Comparison of ENCODE assay signal across 8 mouse cellular contexts in genomic region chr2:13371797-13372170, GRCm38 (mm10).
DNase-seq lines count a peak whose midpoint lies in the region; ATAC-seq and TF ChIP-seq lines count a peak whose summit lies in the region.

No protein-coding gene starts in this region.

- peak overlapping the region; percentile 96 for H3K27ac ChIP-seq in heart, embryonic 13.5 days (replicated peaks)
- H3K27ac ChIP-seq in liver, adult 2 months (replicated peaks; ENCODE audit: insufficient read depth, low read depth, low read length): peak overlapping the region; percentile 41
- H3K27ac ChIP-seq in stomach, embryonic 14.5 days (ENCODE audit: low read length): peak overlapping the region; percentile 94

- peak; percentile 68 for ATAC-seq in heart, embryonic 13.5 days (ENCODE audit: extremely low read depth, insufficient number of reproducible peaks, low FRiP score, low TSS enrichment)
- ATAC-seq in stomach, embryonic 14.5 days (ENCODE audit: insufficient number of reproducible peaks, insufficient read depth, low FRiP score, low read depth): peak; percentile 76

- no peak overlapping the region for H3K4me3 ChIP-seq in heart, embryonic 13.5 days
- H3K4me3 ChIP-seq in liver, adult 2 months (ENCODE audit: insufficient read depth, low read depth, low read length): no peak overlapping the region
- no peak overlapping the region for H3K4me3 ChIP-seq in stomach, embryonic 14.5 days (ENCODE audit: low read depth, low read length)

- peak overlapping the region; percentile 49 for H3K4me2 ChIP-seq in heart, embryonic 13.5 days
- 0 out of 2 replicates have a peak overlapping the region, but pooled peaks have one; percentile 14 for H3K4me2 ChIP-seq in stomach, embryonic 14.5 days (replicated peaks; ENCODE audit: low read depth, low read length)

- peak; percentile 19 for DNase-seq in ovary, postnatal 14 days (ENCODE audit: low spot score)
- no peak for DNase-seq in ovary, adult 18-20 months (ENCODE audit: low spot score)
- DNase-seq in liver, adult 2 months (ENCODE audit: extremely low read depth, low read depth, low spot score): peak; percentile 8
- DNase-seq in frontal cortex, postnatal 36 days (ENCODE audit: low spot score in 2 of 2): no peak
- DNase-seq in urinary bladder, postnatal 4 days (ENCODE audit: low spot score in 2 of 2): no peak
- no peak for DNase-seq in left cerebral cortex, adult 8-10 months (ENCODE audit: low spot score in 2 of 2)

- peaks cover 34% of the 10 kb centered on the region for H3K4me1 ChIP-seq in heart, embryonic 13.5 days
- peaks cover 4% of the 10 kb centered on the region; the same call in 1 of the 2 replicates for H3K4me1 ChIP-seq in liver, adult 2 months (ENCODE audit: control insufficient read depth, insufficient read depth, low read length)
- peaks cover 24% of the 10 kb centered on the region for H3K4me1 ChIP-seq in stomach, embryonic 14.5 days (ENCODE audit: control insufficient read depth, insufficient read depth, low read length)

- 2% methylated on average over 4 of the region's 4 CpGs for WGBS in heart, embryonic 13.5 days
- whole genome bisulfite sequencing in liver, adult 2 months: 4% methylated on average over 4 of the region's 4 CpGs
- WGBS in stomach, embryonic 14.5 days: 4% methylated on average over 4 of the region's 4 CpGs

- no peak for TF ChIP-seq CTCF in liver, adult 2 months (IDR thresholded peaks at IDR 0.05; ENCODE audit: low read depth, low read length)

- H3K9me3 ChIP-seq in heart, embryonic 13.5 days: no peaks in the 10 kb centered on the region
- H3K9me3 ChIP-seq in stomach, embryonic 14.5 days (ENCODE audit: control insufficient read depth, low read depth, low read length): no peaks in the 10 kb centered on the region

- no peak for TF ChIP-seq POLR2A in liver, adult 2 months (IDR thresholded peaks at IDR 0.05; ENCODE audit: extremely low read depth, insufficient read depth, low read length)

- H3K9ac ChIP-seq in heart, embryonic 13.5 days: peak overlapping the region; percentile 53; the same call in 1 of the 2 replicates
- H3K9ac ChIP-seq in liver, adult 2 months (ENCODE audit: low read depth, low read length): no peak overlapping the region
- no peak overlapping the region for H3K9ac ChIP-seq in stomach, embryonic 14.5 days (replicated peaks; ENCODE audit: low read depth, low read length)

- H3K36me3 ChIP-seq in heart, embryonic 13.5 days: no peaks in the 10 kb centered on the region
- H3K36me3 ChIP-seq in liver, adult 2 months (ENCODE audit: control insufficient read depth, insufficient read depth, low read length): no peaks in the 10 kb centered on the region
- no peaks in the 10 kb centered on the region for H3K36me3 ChIP-seq in stomach, embryonic 14.5 days (ENCODE audit: control insufficient read depth, insufficient read depth, low read length)

- no peaks in the 10 kb centered on the region for H3K79me2 ChIP-seq in liver, adult 2 months (ENCODE audit: control insufficient read depth, insufficient read depth, low read length)

- H3K27me3 ChIP-seq in heart, embryonic 13.5 days (replicated peaks): no peaks in the 10 kb centered on the region
- H3K27me3 ChIP-seq in liver, adult 2 months (ENCODE audit: control insufficient read depth, insufficient read depth, low read length): no peaks in the 10 kb centered on the region
- H3K27me3 ChIP-seq in stomach, embryonic 14.5 days (ENCODE audit: control insufficient read depth, insufficient read depth, low read length): no peaks in the 10 kb centered on the region

Comparison
In these comparisons a context has a peak if more than half of its experiments do, and no peak if none do; other contexts are left out.
1. DNase-seq: peak in ovary, postnatal 14 days (single experiment) and liver, adult 2 months (single experiment); none in ovary, adult 18-20 months (single experiment), frontal cortex, postnatal 36 days (0 of 2), urinary bladder, postnatal 4 days (0 of 2) and left cerebral cortex, adult 8-10 months (0 of 2).
2. H3K27ac ChIP-seq: peak in every context shown above with its lines; median percentile 96 in heart, embryonic 13.5 days; 94 in stomach, embryonic 14.5 days; 41 in liver, adult 2 months.